Mouse (Mus musculus) lung, postnatal 4 days (tissue): ENCODE measurements around the gene Depdc7.

Experiments
- DNase-seq, 2 experiments: peaks; one replicate each; pipeline ENCODE4 v3.0.0; 2021

The Depdc7 gene

DNA sequence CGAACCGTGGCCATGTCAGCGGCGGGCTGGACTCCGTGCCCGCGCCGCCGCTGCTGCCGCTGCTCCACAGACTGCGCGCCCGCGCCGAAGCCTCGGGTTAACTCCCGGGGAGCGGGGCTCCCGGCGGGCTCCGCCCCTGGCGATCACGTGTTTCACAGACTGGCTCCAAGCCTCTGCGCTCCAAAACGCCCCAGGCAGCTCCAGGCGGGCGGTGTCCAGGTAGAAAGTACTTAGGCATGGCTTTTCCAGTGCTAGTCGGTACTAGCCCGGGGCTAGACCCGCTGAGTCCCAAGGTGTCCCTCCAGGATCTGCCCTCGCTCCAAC, at the start of gene Depdc7:
TSS of gene Depdc7 (minus strand) at position 138 of the 324 bp plus-strand sequence.
- DNase-seq = peak; percentile 92 to 93

DNA sequence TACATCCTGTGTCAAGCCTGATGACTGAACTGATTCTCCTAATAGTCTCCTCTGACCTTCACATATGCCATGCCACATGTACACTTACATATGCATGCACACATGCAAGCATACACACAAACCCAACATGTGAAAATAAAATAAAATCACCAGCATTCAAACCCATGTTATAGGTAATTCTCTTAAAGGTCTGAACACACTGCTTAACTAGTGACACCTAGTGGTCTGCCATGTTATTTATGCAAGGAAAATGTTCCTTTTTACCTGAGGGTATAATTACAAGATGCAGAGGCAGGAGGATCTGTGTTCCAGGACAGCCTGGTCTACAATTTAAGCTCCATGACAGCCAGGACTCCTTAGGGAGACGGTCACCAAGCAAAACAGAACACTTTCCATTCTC, 32.1 kb upstream of the Depdc7 start:
- DNase-seq = no peak

DNA sequence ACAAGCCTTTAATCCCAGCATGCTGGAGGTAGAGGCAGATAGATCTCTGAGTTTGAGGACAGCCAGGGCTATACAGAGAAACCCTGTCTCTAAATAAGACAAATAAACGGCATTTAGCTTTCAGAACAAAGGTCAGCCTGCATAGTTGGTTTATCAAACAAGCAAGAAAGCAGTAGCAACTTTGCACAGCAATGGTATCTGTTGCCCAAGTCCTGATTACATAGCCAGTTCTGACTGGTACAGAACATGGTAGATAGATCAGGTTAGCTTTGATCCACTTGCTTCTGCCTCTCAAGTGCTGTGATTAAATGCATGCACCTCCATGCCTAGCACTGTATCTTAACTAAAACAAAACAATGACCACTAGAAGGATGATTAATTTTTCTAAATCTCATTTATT, 26.0 kb upstream of the Depdc7 start:
- DNase-seq = no peak

DNA sequence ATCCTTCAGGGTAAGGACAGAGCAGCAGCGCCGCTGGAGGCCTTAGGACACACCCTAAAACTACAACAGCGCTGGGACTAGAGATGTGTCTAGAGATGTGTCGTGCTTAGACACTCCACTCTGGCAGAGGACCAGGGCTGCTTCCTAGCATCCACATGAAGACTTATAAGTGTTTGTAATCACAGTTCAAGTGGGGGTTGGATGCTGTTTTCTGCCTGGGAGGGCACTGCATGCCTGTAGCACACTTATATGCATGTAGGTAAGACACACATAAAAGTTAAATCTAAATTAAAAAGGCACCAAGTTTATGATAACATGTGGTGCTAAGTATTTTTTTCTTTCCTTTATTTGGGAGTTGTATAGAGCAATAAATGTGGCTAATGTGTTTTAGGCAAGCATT, 21.3 kb upstream of the Depdc7 start:
- no peak for DNase-seq

DNA sequence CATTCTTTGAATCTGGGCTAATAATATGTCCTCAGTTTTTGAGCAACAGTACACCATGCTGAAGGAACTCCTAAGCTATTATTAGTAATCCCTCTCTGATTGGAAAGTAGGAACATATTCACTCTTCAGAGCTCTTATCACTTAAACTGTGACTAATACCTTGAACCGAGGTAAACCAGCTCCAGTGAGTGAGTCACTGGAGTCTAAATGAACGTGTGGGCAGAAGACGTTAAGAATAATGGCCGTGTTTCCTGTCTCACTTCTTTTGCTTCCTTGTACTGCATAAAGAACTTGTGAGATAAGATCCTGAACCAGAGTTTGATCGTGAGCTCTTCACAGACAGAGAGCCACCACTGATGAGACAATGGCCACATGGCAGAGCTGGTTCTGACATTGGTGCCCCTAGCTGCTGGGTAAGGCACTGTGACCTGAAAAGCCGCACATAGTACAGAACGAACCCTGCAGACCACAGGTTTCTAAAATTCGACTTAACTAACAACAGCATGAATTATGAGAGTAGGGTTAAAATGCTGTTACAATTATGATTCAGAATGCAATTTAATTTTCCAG, 20.5 kb upstream of the Depdc7 start:
- DNase-seq = no peak

DNA sequence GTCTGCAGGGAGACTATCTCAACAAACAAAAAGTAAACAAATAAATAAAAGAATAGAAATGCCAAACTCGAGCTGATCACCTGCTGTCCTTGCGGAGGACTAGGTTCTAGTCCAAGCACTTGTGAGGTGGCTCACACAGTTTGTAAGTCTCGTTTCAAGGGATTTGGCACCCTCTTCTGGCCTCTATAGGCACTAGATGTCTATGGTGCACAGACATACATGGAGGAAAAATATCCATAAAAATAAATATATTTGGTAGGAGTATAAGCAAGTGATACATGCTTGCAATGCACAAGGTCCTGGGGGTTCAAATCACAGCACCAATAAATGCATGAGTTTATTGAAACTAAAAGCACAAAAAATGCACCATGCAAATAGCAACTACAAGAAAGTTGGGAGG, 7.9 kb upstream of the Depdc7 start:
- DNase-seq = peak in 1 of 2 experiments; percentile 21

DNA sequence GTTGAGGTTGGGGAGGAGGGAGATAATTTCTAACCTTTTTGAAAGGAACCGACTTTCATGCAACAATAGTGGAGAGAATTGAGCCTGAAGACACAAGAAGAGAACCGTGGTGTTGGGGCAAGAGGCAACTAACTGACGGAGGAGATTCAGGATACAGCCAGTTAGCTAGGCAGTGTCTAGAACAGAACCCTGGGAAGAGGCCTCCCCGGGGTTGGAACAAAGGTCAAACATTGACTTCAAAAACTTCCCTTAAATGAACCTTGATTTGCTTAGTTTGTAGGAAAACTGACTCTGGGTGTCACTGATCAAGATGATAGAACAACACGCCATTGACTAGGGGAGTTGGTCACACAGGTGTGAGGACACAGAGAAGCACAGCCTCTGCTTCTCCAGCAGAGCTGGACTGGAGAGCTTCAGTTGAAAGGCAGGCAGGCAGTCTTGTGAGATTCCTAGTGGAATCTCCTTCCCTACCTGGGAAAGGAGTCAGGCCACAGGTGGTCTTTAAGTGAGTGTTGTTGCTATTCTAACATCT, 6.0 kb upstream of the Depdc7 start:
- DNase-seq = no peak

DNA sequence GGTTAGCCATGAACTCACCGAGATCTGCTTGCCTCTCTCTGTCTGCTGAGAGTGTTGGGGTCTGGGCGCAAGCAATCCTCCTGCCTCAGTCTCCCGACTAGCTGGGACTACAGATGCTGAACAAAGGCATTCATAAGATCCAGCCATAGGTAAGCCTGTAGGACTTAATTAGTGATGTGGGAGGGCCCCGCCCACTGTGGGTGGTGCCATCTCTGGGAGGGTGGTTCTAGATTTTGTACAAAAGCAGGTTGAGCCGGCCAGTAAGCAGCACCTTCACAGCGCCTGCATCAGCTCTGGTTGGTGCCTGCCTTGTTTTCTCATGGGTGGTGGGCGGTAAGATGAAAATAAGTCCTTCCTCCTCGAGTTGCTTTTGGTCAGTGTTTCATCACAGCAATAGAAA, 3.6 kb upstream of the Depdc7 start:
- DNase-seq = no peak

DNA sequence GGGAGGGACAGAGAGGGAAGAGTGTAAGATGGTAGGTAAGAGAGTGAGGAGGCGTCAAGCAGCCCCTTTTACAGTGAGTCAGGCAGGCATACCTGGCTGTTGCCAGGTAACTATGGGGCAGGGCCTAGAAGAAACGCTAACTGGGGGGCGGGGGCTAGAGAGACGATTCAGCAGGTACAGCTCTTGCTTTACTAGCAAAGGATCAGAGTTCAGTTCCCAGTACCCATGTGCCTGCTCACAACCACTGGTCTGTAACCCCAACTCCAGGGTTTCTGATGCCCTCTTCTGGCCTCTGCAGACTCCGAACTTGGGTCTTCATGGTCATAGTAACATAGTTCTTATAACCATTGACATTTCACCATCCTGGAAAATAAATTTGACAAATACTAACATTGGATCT, 1.3 kb upstream of the Depdc7 start:
- DNase-seq = no peak

DNA sequence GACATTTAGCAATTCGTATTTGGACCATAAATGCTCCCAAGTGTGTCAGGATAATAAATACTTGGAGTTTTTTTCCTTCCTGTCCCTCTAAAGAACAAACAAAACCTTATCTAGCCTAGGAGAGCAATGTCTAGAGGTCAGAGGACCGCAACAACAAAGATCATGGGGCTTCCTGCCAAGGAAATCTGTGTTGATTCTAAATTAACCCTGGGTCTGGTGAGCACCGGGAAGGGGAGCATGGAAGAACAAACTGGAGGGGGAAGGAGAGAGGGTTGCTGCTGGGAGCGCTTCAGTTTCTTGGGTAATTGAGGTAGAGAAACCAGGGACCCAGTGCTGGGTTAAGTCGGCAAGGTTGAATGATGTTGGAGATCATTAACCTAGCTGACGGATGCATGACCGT, 482 bp upstream of the Depdc7 start:
- peak in 1 of 2 experiments; percentile 18 for DNase-seq

DNA sequence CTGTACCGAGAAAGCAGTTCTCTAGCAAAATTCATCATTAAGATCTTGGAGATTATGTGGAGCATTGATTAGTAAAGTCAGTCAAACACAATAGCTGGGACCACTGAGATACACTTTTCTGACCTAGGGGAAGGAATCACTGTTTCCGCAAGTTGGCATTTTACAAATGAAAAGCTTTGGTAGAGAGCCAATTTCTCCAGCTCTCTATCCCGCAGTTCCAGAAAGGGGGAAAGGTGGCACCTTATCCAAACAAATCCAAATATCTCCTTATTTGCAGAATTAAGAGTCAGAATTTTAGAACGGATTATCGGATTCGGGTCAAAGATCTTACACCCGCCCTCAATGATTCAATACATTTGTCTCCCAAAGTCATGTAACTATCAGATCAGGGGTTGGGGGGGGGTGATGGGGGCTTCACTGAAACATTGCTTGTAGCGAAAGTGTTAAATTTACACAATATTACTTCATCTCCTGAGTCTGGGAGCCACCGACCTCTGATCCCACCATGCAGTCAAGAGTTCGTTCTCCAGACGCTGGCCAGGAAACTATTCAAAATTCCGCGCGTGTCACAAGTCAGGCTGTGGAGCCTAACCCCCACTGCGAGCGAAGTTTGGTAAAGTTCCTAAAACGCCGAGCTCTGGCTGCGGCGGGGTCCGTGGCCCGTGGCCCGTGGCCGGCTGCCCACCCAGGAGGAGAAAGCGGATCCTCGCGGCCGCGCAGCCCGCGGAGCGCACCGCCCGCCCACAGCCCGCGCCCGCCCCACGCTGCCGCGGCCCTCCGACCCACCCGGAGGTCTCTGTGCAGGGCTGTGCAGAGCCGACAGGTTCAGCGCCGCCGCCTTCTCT, 560 bp downstream of the Depdc7 start:
- DNase-seq = no peak

DNA sequence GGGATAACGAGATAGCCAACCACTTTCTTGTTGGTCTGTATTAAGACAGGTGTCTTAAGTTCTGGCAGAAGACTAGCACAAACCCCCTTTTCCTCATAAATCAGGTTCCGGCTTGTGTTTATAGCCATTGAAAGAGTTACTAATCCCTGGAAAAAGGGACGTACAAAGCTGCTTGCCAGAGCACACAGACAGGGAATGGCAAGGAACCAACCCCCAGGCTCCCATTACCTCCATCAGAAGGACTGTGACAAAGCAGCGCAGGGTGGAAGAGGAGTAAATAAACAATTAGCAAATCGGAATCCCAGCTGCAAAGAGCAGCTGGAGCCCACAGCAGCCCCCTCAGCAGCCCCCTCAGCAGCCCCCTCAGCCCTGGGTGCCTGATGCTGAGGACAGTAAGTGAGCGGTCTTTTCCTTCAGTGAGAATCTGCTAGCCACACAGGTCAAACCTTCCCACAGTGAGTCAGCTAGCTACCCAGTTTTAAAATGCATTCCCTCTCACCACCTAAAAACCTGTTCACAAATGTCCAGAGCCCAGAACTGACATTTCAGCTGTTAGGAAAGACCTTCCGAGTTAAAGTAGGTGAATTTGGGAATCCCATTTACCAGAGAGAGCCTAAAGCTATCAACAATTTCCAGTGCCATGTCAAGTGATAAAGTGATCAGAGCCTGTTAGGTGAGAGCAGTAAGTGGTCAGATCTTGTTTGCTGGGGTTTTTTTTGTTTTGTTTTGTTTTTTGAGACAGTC, 1.5 kb downstream of the Depdc7 start:
- DNase-seq = no peak

DNA sequence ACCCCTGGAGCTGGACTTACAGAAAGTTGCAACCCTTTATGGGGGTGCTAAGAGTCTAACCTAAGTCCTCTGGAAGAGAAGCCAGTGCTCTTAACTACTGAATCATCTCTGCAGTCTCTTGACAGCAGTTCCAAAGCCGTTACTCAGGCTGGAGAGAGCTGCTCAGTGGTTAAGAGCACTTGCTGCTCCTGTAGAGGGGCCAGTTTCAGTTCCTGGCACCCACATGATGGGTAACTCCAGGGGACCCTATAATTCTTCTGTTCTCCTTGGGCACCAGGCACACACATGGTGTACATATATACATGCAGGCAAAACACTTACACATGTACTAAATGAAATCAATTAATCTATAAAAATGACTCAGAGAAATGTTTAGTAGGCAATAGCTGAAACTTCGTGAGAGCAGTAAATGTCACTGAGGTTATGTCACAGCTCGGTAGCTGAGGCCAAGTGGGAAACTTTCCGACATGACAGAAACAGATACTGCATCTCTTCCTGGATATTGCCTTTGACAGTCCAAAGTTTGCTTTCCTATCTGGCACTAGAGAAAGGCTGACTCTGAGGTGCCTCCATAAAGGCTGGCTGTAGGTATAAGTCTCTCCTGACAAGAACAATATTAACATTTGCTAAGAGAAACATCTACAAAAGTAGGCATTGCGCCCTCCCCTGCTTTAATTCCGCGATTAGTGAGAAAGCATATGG, 2.3 kb downstream of the Depdc7 start:
- DNase-seq = no peak

DNA sequence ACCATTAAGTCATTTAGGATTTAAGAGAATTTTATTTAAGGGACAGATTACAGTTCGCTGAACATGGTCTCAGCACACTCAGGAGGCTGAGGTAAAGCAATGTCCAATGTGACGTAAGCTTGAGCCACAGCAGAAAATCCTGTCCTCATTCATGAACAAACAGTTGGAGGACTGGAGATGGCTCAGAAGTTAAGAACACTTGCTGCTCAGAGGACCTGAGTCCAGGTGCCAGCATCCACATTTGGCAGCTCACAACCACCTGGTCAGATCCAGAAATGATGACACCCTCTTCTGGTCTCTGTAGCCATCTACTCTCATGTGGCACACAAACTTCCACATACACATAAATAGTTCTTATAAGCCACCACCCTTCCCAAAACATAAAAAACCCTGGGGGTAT, 3.0 kb downstream of the Depdc7 start:
- DNase-seq = no peak

DNA sequence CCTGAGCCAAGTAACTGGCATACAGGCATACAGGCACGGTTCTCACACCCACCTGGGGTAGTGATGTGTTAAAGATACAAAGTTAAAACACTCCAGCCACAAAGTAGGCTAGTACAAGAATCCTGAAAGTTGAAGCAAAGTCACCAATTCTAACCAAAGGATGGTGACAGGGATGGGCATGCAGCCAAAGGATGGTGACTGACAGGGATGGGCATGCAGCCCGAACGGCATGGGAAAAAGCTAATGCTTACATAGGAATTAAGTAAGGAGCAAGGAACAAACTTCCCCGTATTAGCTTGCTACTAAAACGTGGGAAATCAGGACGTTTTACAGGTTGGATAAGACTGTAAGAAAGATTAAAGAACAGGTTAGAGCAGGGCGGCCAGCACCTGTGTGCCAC, 6.4 kb downstream of the Depdc7 start:
- DNase-seq = no peak

DNA sequence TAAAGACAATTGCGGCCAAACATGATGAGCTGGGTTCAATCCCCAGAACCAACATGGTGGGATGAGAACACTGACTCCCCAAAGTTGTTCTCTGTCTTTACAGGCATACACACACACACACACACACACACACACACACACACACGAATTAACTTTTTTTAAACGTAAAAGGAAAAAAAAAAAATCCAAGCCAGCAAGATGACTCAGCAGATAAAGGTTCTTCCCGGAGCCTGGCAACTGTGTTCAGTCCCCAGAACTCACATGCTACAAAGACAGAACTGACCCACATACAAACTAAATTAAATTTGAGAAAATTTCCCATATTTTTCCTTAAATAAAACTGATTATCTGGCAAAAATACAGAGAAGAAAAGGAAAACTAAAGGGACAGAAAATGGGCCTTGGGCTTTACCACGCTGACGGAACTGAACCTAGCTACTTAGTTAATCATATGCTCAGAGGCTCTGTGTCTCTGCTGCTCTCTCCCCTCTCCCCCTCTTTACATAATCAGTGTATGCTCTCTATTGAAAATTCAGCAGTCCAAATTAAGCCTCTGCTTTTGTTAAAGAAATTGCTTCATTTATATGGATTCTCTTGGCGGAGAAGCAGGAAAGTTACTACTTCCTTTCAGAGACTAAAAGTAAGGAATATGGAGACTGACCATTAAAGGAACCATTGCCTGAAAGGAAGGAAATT, 10.0 kb downstream of the Depdc7 start:
- no peak for DNase-seq

DNA sequence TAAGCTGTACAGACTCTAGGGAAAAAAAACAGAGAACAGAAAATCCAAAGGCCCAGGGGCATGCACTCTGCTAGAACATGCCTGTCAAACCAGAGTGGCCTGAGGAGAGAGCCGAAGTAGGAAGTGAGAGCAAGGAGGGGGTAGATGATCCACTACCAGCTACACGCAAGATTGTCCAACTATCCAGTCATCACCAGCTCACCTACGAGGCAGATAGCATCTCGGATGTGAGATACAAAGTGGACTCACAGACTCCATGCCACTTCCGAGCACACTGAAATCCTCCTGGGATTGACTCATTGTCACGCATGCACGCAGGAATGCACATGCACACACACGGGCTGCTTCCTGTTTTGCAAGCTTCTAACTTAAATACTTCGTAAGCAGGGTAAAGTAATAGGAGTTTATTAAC, 10.6 kb downstream of the Depdc7 start:
- DNase-seq = peak in 1 of 2 experiments; percentile 16

DNA sequence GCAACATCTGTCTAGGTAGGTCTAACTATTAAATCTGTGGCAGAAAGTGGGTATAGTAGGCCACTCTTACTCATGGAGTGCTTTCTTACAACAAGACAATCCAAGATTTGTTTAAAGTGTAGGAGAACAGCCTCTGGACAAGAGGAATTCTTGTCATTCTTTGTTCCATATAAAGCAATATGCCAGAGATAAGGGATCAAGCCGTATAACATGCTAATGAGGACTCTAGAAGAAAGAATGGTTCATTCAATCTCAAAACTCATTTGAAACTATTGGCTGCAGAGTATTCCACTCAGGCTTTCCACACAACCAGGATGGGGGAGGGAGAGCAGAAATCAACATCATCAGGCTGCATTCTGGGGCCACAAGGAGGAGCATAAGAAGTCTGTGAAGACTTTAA, 15.3 kb downstream of the Depdc7 start:
- DNase-seq = no peak

DNA sequence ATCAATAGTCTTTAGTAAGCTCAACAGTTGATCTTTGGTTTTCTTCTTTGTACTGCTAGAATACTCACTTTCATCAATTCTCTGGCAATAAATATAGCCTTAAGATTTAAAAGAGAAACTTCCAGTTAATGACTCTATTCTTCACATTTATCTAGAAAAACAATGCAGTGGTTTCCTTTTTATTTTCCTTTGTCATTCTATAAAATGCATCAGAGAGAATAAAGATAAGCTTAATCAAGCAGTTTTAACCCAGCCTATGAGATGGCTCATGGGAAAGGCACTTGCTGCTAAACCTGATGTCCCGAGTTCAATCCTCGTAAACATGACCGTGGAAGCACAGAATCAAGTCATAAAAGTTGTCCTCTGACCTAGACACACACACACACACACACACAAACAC, 20.7 kb downstream of the Depdc7 start:
- DNase-seq = no peak

DNA sequence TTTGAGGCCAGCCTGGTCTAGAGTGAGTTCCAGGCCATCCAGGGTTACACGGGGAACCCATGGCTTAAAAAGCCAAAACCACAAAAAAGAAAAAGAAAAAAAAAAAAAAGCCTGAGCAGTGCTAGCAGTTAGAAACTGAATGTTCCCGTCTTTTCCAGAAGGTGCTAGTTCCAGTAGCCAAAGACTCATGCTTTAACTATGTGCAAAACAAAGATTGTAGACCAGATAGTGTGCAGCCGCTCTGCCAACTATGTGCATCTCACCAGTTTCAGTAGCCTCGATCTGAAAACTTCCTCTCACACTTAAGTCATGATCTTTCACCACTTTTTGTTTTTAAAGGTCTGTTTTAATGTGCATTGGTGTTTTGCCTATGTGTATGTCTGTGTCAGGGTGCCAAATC, 24.9 kb downstream of the Depdc7 start:
- no peak for DNase-seq

DNA sequence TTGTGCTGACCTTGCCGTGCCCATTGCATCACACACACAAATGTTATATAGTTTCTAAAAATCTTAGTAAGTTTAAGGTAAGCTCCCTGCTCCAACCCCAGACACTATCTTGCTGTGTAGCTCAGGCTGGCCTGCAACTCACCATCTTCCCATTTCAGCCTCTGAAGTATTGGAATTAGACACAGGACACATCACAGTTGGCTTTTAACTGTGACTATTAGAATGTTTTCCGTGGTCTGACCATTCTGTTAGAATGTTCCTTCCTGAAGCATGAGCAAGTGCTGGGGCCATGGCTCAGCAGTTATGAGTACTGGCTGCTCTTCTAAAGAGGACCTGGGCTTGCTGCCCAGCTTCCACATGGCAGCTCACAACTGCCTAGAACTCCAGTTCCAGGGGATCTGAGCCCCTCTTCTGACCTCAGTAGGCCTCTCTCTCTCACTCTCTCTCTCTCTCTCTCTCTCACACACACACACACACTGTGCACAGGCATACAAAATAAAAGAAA, 25.4 kb downstream of the Depdc7 start:
- no peak for DNase-seq

DNA sequence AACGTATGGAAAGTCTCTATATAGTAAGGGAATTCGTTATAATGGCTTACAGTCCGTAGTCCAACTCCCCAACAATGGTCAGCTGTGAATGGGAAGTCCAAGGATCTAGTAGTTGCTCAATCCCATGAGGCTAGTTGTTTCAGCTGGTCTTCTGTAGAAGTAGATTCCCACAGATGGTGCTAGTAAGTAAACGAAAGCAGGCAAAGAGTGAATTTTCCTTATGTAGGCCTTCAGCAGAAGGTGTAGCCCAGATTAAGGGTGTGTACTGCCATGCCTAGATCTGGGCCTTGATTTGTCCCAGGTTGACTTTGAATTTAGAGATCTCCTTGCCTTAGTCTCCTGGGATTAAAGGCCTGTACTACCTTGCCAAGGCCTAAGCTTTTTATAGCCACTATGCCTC, 26.4 kb downstream of the Depdc7 start, which contains the start of gene Pin1rt1:
TSS of gene Pin1rt1 (minus strand) at position 101 of the 400 bp plus-strand sequence.
- no peak for DNase-seq
